Mouse (Mus musculus): ENCODE results near the gene Usp39.

Usp39 gene

GRCm38 (mm10) chr6:72352636-72353405, 7.8 kb upstream of the Usp39 start:
- no peak for DNase-seq (ENCODE audit: low read depth, low spot score)

DNA sequence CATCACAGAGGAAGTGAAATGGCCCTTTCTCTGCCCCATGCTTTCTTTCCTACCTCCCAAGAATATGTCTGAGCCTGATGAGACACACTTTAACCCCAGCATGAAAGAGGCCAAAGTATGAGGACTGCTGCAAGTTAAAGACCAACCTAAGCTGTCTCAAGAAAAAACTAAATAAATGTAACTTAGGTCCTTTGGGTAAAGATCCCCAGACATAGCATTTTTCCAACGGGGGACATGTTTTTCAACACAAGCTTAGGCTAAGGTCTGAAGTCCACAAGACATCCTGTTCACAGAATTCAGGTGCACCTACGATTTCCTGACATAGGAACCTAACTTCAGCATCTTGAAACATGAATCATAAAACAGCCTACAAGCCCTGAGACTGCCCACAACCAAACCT, 5.2 kb upstream of the Usp39 start:
- DNase-seq (ENCODE audit: low read depth, low spot score) = no peak

DNA sequence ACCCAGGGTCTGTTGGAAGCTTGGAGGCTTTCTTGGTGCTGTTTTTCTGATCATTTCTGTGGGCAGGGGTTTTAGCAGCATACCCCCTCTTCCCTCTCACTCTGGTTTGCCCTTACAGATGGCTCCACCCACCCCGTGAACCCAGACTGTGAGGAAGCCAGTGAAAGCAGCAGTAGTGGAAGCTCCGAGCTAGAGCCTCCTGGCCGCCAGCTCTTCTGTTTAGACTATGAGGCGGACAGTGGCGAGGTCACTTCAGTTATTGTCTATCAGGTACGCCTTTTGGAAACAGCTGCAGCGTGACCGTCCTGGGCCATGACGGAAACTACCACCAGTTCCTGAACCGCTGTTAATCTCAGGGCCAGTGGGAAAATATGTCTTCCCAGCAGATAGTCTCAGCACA, 3.4 kb upstream of the Usp39 start:
- no peak for DNase-seq (ENCODE audit: low read depth, low spot score)

DNA sequence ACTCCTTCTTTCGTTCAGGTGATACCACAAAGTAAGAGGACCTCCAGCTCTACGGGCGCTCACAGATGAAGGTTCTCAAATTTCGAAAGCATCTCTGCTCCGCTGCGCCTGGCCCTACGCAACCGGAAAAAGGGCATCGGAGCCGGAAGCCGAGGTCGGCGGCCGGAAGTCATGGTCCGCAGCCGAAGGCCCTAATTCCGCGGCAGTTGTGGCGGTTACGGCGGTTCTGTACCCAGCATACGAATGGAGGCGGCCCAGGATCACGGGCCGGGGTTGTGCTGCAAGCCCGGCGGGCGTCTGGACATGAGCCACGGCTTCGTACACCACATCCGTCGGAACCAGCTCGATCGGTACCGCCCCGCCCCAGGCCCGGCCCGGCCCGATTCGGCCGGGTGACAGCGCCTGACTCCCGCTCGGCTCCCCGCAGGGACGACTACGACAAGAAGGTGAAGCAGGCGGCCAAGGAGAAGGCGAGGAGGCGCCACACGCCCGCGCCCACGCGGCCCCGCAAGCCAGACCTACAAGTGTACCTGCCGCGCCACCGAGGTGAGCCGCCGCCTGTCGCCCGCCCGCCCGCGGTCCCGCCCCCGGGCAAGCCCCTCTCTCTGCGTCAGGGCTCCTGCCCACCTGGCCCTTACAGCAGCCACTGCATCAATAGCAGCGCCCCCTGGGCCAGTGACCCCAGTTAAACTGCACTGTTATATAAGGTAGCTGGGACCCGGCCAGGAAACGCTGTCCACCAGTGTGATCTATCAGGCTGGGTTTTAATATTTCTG, 2.4 kb upstream of the Usp39 start, which contains the start of gene 0610030E20Rik:
Gene 0610030E20Rik (plus strand): TSS at position 152 of the 776 bp plus-strand sequence.
- DNase-seq (ENCODE audit: low read depth, low spot score) = no peak

GRCm38 (mm10) chr6:72346261-72346660, 1.3 kb upstream of the Usp39 start:
- no peak for DNase-seq (ENCODE audit: low read depth, low spot score)

- DNase-seq (ENCODE audit: low read depth, low spot score) = no peak
Measured at GRCm38 (mm10) chr6:72345633-72346032, 649 bp upstream of the Usp39 start.

DNA sequence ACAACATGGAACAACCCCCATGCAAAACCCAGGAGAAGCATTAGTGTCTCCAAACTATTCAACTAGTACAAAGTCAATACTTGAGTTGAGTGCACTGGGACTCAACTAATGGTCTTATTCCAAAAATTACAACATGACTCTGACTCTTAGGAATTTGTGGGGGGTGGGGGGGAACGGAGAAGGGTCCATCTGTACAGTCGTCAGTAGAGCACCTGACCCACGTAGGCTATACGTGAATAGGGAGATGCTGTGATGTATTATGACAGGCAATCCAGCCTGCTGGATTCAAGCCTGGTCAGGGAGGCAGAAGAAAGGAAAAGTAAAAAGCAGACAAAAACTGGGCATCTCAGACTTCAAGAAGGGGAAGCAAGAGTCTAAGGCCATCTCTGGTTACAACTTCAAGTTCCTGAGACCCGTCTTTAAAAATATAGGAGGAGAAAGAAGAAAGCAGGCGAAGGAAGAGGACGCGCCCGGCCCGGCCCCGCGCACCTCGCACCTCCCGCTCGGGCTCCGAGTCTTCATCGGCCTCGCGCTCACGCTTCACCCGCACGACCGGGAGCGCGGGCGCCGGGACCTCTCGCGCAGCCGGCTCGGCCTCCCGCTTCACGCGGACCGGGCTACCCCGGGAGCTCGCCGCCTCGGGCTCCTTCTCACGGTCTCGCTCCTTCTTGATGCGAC, 449 bp downstream of the Usp39 start:
- DNase-seq (ENCODE audit: low read depth, low spot score) = no peak

GRCm38 (mm10) chr6:72340481-72340880, 4.5 kb downstream of the Usp39 start:
- DNase-seq (ENCODE audit: low read depth, low spot score) = no peak

DNA sequence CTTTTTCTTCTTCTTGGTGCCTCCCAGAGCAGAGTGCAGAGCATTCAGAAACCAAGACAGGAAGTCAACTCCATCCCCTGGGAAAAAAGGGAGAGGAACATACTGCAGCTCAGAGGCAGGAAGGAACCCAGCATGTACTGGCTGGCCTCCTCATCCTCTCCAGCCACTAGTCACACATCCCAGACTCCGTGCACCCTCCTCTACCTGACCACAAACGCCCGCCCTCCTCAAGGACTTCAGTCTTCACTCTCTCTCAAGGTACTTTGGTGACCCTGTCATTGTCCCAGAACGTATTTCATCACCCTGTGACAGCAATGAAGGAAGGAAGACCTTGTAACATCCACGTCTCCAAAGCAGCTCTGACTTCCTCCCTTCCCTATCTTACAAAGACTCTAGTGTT, 11.9 kb downstream of the Usp39 start:
- DNase-seq (ENCODE audit: low read depth, low spot score) = no peak

DNA sequence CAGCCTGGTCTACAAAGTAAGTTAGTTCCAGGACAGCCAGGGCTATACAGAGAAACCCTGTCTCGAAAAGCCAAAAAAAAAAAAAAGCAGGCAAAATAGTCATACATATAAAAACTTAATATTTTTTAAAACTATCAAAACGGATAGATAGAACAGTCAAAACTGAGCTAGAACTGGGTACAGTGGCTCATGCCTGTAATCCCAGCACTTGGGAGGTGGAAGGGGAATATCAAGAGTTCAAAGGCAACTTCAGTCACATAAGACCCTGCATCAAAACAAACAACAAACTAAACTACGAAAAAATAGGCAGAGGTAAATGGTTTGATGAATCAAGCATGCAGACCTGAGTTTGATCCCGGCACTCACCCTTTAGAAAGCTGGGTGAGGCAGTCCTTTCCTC, 14.9 kb downstream of the Usp39 start:
- no peak for DNase-seq (ENCODE audit: low read depth, low spot score)

GRCm38 (mm10) chr6:72329019-72329418, 16.0 kb downstream of the Usp39 start:
- DNase-seq (ENCODE audit: low read depth, low spot score) = no peak

DNA sequence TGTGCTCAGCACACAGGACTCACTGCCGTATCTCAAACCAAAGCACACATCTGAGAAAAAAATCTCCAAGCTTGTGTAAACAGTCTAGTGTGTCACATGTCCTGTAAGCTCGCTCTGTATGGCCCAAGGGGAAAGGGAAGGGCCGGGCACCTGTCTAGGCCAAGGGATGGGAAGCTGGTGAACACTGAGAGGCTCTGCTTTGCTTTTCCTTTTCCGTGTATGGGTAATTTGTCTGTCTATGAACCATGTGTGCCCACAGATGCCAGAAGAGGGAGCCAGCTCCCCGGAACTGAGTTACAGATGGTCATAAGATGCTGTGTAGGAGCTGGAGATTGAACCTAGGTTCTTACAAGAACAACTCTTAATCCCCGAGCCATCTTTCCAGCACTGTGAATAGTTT, 18.7 kb downstream of the Usp39 start:
- no peak for DNase-seq (ENCODE audit: low read depth, low spot score)

- no peak for DNase-seq (ENCODE audit: low read depth, low spot score)
Measured at GRCm38 (mm10) chr6:72323786-72324508, 21.0 kb downstream of the Usp39 start.

GRCm38 (mm10) chr6:72322936-72323335, 22.0 kb downstream of the Usp39 start:
- DNase-seq (ENCODE audit: low read depth, low spot score) = no peak

DNA sequence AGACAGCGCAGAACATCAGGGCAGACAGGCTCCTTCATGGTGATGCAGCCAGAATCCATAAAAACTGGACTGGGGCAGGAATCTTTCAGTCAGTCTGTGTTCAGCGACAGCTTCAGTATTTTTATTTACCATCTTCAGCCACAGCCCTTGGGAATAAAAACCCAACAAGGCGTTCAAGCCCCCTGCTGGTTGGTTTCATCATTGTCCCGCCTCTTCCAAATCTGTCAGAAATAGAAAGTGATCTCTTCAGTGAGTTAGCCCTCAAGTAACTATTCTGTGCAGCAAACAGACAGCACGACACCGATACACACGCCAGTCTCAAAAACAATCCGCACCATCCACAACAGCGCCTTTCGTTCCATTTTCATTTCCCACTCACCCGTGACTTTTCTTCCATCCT, 26.0 kb downstream of the Usp39 start:
- DNase-seq (ENCODE audit: low read depth, low spot score) = no peak

- DNase-seq (ENCODE audit: low read depth, low spot score) = no peak
Measured at GRCm38 (mm10) chr6:72318440-72318839, 26.5 kb downstream of the Usp39 start.

DNA sequence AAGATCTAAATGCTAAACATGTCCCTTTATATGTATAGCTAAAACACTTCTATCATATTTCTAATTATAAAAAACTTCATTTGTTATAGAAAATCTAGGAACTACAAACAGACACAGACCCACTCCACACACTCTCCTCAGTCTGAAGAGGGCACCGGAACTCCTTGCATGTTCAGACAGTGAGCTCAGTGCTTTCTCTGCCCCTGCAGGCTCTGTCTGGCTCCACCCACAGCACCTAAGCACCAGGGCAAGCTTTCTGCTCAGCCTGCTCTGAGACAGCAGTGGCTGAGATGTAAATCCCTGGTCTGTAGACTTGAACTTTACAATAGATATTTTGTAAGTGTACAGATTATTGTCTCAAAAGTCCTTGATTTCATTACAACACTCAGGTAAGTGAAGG, 28.9 kb downstream of the Usp39 start:
- no peak for DNase-seq (ENCODE audit: low read depth, low spot score)

DNA sequence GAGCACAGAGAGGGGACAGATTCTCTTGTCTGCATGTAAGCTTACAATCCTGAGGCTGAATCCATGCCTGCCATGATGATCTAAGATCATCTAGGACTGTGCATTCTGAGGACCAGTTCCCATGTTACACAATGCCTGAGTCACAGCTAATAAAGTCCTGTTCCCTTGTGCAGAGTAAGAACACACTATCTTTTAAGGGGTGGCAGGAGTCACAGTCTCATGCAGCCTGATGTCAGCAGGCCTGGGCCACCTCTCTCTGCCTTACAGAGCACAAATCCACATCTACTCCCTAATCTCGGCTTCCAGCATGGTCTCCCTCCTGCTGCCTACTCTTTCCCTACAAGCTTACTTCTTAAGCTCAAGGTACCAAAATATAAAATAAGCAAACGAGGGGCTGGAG, 29.6 kb downstream of the Usp39 start:
- no peak for DNase-seq (ENCODE audit: low read depth, low spot score)

GRCm38 (mm10) chr6:72313124-72313867, 31.7 kb downstream of the Usp39 start:
- no peak for DNase-seq (ENCODE audit: low read depth, low spot score)

GRCm38 (mm10) chr6:72312198-72312597, 32.8 kb downstream of the Usp39 start:
- no peak for DNase-seq (ENCODE audit: low read depth, low spot score)

GRCm38 (mm10) chr6:72303510-72303909, 41.5 kb downstream of the Usp39 start:
- DNase-seq (ENCODE audit: low read depth, low spot score) = no peak

All from retina, postnatal 7 days (tissue).